Mouse (Mus musculus) ES-E14 (cell line): ENCODE results near the gene Dnah8.

Experiments used
- CHD2 ChIP-seq: IDR thresholded peaks from 2 replicates; pipeline ENCODE4 v1.6.1; 2014; ENCODE audit warnings: mild to moderate bottlenecking, low read depth, low read length, inconsistent platforms
- HCFC1 ChIP-seq: IDR thresholded peaks from 2 replicates; pipeline ENCODE4 v1.6.1; 2012; ENCODE audit warnings: low read length, inconsistent platforms, borderline replicate concordance; ENCODE audit not compliant: insufficient read depth
- MAFK ChIP-seq: IDR thresholded peaks from 2 replicates; pipeline ENCODE4 v1.6.1; 2014; ENCODE audit warnings: mild to moderate bottlenecking, low read depth, low read length, inconsistent platforms; ENCODE audit not compliant: insufficient read depth
- ZC3H11A ChIP-seq: IDR thresholded peaks from 2 replicates; pipeline ENCODE4 v1.6.1; 2012; ENCODE audit warnings: low read depth, mild to moderate bottlenecking, inconsistent platforms, low read length, borderline replicate concordance
- ZNF384 ChIP-seq: IDR thresholded peaks from 2 replicates; pipeline ENCODE4 v1.6.1; 2012; ENCODE audit warnings: low read depth, low read length, inconsistent platforms

- no peak for TF ChIP-seq ZC3H11A
- no peak for TF ChIP-seq MAFK
- TF ChIP-seq HCFC1 = no peak
- TF ChIP-seq CHD2 = no peak
- no peak for TF ChIP-seq ZNF384
Measured at GRCm38 (mm10) chr17:30842312-30842711, 218.2 kb downstream of the Dnah8 start.
